Mouse (Mus musculus) cerebellum, adult 18-20 months (tissue): ENCODE measurements at regions not wholly inside any gene's neighbourhood (a gene's known extent, or its start where the extent isn't known, plus 50 kb on each side); places are given as distances from the start of the nearest gene placed in this dataset.
A peak's percentile ranks its signal among the peaks of the same experiment; 100 is the strongest.

Source experiments
- DNase-seq, 2 experiments: peaks; one replicate each; pipeline ENCODE4 v3.0.0; 2021

DNA sequence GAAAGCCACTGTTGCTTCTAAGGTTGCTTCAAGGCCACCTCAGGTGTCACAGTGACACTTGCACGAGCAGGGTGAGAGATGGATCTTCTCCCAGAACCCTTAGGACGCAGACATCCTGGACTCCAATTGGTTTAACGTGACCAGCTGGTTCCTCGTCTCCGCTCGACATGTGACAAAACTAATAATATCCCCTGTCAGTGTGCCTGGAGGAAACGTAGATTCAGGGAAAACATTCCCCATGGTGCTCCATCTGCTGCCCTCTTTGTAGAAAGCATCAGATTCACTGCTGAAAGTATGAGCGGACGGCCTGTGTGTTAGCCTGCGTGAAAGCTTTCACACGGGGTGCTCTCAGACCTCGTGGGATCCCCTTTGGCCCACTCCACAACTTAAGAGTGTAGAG lies 390.0 kb upstream of the Slc35b3 start:
- DNase-seq, result peak; percentile 82 to 92

GRCm38 (mm10) chr13:39347761-39348160 lies 387.1 kb upstream of the Slc35b3 start:
- peak; percentile 44 to 53 for DNase-seq

DNA sequence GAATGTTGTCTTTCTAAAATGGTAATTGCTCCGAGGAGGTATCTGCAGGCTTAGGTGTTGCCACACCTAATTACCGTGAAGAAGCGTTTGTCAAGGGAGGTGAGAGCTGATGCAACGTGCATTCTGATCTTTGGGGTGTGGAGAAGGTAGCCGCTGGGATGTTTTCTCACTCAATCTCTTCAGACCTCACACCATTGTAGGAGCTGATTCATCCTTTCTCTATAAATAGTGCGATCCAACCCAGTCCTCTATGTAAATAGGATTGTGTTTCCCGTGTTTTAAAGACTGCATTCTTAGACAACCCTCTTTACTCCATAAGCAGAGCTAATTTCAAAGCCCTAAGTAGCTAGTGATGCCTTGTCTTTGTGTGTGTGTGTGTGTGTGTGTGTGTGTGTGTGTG lies 374.2 kb upstream of the Slc35b3 start:
- DNase-seq, result no peak

- DNase-seq, result peak; percentile 25 to 26
Observed at GRCm38 (mm10) chr13:39329794-39330193, 369.1 kb upstream of the Slc35b3 start.

DNA sequence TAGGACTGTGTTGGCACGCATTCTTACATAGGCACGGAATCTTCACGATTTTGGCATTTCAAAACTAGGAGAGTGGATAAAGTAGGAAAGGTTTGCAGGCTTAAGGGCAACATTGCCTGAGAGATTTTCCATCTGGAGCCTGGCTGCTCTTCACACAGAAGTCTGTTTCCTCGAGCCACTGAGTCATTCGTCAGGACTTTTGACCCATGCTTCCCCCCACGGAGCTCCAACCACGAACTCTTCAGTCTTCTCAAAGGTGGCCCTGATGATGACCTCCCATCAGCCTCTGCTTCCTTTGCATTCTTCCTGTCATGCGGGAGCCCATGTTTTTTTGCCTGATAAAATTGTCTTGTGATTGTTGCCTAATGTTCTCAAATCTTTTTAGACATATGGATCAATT lies 365.5 kb upstream of the Slc35b3 start:
- no peak for DNase-seq

DNA sequence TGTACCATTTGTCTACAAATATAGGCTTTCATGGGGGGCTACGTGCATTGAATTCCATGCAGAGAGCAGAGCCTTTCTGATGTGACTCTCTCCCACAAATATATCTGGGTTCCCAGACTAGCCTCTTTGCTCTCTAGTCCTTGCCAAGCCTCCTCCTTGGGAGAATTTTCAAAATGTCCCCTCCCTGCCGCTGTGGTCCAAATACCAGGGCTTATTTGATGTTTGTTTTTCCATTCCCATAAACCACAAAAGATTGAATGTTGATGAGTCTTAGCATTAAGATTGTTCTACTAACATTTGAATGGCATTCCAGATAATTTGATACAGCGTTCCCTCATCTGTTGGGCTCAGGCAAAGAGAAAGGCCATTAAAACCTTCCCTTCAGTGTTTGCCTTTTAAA lies 360.4 kb upstream of the Slc35b3 start:
- DNase-seq, result no peak

DNA sequence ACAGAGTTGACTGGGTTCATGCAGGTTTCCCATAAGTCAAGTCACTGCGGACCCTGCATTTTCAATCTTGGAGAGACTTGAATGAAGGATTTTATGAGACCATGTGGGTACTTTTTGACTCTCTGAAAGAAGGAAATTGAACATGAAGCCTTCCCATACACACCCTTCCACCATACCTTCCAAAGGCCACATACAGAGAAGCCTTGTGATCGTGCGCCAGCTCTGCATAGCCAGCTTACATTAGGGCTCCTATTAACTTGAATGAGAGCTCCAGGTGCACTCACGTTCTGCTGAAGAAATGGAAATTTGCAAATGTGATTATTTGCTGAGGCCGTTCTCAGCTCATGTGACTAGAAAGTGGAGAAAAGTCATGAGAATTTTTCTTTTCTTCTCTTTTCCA lies 349.1 kb upstream of the Slc35b3 start:
- no peak for DNase-seq

- DNase-seq, result peak in 1 of 2 experiments; percentile 5
Observed at GRCm38 (mm10) chr13:39307845-39308244, 347.2 kb upstream of the Slc35b3 start.

- no peak for DNase-seq
Observed at GRCm38 (mm10) chr13:39306851-39307250, 346.2 kb upstream of the Slc35b3 start.

DNA sequence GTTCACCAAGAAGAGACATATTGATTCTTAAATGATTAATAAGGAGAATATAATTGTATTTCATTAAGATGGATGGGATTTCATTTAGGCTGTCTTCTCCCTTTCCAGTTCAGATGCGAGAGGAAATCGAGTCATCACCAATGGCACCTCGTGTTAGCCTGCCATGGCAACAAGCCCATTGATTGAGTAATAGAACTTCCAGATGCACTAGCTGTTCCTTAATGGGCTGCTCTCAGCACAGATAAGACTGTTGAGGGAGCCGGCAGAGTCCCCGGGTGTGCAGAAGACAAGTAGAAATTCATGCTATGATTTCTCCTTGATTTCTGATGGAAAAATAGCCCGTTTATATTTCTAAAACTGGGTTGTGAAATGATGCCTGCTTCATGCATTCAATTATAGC lies 336.5 kb upstream of the Slc35b3 start:
- DNase-seq, result no peak

DNA sequence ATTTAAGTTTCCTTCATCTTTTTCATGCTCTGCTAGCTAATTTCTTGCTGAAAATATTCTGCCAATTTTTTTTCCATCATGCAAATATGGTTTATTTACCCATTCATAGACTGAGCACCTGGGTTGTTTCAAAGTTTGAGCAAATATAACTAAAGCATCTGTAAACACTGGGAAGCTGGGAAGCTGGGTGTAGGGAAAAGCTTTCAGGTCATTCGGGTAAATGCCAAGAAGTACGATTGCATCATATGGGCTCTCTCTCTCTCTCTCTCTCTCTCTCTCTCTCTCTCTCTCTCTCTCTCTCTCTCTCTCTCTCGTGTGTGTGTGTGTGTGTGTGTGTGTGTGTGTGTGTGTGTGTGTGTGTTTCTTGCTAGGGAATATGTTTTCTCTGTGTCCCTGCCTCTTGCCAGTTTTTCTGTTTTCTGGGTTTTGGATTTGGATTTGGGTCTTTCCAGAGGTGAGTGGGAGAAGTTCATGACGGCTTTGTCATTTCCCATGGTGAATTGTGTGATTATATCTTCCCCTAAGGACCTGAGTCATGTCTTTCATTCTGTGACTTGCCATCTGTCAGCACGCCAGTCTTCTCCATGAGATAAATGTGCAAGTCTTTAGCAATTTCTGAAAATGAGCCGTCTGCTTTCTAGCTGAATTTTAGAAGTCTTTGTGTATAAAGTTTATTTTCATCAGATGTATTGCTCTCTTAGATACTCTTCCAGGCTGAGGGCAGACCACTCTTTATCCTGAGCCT lies 329.7 kb upstream of the Slc35b3 start:
- DNase-seq, result no peak

- DNase-seq, result no peak
Observed at GRCm38 (mm10) chr13:39282272-39282671, 321.6 kb upstream of the Slc35b3 start.

- DNase-seq, result no peak
Observed at GRCm38 (mm10) chr13:39278101-39278500, 317.4 kb upstream of the Slc35b3 start.

DNA sequence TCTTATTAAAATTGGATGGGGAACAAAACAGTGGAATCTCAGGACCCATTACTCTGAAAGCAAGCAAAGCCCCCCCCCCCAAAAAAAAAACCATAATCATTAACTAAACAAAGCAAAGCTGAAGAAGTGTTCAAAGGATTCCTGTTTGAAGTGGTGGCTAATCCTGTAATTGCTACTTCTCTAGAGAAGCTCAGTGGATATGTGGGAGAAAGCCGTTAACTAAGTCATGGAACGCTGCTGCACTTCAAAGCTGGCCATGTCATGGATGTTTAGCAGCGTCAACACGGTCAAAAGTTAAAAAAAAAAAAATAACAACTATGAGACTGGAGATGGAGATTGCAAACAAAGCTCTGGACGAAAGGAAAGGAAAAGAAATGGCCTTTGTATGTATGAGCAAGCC lies 305.3 kb upstream of the Slc35b3 start:
- no peak for DNase-seq

DNA sequence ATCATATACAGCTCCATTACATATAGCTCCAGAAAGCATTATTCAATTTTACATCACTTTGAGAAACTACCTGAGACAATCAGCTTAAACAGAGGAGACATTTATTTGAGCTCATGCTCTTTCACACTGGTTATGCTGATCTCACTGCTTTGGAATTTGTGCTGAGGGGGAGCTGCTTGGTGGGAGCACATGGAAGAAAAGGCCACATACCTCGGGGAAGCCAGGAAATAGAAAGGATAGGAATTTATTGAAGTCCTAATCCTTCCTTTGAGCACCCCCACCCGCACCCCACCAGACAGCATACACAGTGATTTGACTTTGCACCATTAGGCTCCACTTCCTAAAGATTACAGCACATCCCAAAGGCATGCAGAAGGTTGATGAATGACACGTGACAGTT lies 296.0 kb upstream of the Slc35b3 start:
- no peak for DNase-seq

DNA sequence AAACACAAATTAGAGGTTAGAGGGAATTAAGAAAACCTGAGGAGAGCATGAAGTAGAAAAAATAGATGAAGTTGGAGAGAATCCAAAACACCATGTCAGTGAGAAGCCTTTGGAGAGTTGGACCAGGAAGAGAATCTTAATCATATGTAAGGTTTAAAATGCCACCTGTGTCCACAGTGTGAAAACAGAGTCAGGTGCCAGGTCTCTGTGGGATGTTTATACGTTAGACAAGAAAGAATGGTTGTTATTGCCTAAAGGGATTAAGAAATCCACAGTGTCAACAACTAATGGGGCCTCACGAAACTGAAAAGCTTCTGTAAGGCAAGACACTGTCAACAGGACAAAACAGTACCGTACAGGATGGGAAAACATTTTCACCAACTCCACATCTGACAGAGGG lies 294.7 kb upstream of the Slc35b3 start:
- no peak for DNase-seq

- no peak for DNase-seq
Observed at GRCm38 (mm10) chr13:39252591-39252990, 291.9 kb upstream of the Slc35b3 start.

DNA sequence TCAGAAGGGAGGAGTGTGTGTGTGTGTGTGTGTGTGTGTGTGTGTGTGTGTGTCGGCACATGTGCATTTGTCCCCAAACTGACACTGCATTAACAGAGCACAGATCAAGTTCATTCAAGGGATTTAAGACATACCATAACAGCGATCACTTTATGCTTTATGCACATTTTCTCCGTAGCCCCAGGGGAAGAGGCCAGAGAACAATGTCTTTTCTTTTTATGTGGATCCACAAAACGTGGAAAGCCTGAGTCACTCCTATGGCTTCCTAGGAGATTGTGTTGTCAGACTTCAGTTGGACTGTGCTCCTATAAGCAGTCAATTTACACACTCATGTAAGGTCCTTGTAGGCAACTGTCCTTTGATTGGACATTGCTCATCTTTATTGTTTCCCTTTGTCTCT lies 289.4 kb upstream of the Slc35b3 start:
- no peak for DNase-seq

- DNase-seq, result no peak
Observed at GRCm38 (mm10) chr13:39226829-39227228, 266.2 kb upstream of the Slc35b3 start.

DNA sequence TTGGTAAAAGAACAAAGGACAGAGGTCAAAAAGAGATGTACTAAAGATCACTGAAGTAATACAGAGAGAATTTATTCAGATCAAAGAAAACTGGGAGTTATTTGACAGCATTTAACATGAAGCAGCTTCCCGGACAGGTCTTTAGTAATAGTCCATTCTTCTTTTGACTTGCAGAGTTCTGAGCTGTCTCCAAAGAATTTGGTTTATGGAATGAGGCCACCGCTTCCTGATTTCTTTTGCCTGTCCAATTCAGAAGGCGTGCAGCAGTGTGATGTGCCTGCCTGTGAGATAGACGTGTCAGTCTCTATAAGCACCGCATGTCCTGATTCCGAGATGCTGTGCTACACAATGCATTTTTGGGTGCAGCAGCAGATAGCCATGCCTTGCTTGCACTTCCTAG lies 265.0 kb upstream of the Slc35b3 start:
- DNase-seq, result no peak

DNA sequence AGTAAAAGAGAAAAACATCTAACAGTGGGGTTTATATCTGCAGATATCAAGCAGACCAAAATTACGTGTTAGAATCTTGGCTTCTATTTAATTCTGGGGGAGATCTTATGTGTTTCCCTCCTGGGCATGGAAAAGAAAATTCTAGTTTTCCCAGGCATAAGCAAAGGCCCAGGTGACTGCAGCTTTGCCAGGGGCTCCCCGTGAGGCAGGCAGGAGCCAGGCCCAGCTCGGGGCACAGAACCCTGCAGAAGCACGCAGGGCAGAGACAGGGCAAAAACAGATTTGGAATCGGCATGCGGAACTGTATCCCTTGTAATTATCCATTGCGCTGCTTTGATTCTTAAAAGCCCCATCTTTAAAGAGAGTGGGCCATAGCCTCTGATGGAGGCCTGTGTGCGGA lies 250.4 kb upstream of the Slc35b3 start:
- DNase-seq, result no peak

DNA sequence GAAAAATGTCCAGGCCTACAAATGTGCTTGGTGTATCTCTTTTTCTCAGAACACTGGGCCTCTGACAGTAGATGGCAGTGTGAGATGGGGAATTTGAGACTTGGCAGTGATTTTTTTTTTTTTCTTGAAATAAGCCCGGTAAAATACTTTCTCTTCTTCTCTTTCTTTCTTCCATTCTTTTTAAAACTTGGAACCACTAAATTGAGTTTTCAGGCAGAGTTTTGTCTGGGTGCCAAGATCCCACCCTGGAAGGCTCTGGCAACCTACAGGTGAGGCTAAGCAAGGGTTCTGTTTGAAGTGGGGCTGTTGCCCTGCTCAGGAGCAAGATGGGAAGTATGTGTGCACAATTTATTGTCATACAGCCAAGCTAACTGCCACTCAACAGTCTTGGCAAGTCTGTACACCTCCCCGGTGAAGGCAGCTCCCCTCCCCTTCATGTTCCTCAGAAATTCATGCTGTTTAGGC lies 223.1 kb upstream of the Slc35b3 start:
- peak; percentile 24 to 28 for DNase-seq

DNA sequence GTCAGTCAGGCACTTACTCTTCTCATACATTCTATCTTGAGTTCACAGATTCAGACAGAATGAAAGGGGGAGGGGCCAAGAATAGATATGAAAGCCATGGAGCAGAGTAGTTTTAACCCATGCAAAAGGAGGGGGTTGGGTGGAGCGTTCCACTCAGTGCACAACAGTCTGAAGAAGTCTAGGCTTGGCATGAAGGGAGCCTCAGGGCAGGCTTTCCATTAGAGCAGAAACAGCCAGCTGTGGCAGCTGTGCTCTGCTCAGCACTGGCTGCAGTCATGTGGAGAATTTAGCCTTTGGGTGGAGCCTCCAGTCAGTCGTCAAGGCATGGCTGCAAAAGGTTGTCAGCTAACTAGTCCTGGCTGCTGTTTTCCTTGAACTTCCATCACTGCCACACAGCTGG lies 201.3 kb upstream of the Slc35b3 start:
- DNase-seq, result no peak

DNA sequence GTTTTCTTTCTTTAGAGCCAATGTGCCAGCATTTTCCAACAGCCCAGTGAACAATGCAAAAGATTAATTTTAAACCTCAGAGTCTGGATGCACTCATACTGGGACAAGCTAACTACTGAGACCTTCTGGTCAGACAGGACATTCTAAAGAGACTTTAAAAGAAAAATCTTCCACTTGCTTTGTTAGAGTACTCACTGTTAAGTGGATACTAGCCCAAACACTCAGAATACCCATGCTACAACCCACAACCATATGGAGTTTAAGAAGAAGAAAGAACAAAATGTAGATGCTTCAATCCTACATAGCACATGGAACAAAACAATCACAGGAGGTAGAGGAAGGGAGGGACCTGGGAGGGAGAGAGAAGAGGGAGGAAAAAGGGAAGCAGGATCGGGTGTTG lies 167.3 kb upstream of the Slc35b3 start:
- no peak for DNase-seq

DNA sequence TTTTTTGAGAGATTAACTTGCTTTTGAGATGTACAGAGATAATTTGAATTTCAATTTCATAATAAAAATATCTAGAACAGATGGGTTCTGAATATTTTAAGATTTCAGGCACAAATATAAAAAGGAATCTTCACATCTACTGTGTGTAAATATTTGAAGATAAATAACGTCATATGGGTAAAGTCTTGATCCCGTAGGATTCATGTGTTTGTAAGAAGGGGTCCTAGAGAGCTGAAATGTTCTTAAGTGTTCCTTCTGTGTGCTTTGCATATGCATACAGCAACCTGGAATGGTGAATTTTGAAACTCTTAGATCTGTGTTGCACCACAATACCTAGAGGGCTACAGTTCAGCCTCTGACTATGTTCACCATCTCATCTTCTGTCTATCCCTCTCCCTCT lies 131.4 kb upstream of the Slc35b3 start:
- no peak for DNase-seq
